Mouse (Mus musculus) Patski (cell line): ENCODE measurements around the gene Ankef1. TPM values are rescaled to one million over a fixed set of nuclear protein-coding genes. Genes with fewer than 3 reads are reported as not detected.
A peak's percentile ranks its signal among the peaks of the same experiment; 100 is the strongest.

Experiments
- ATAC-seq: fragments of 100-300 bp; one replicate; pipeline ENCODE4 v1.8.0; 2021
- CTCF ChIA-PET: fragments of 350-600 bp; sonication (Branson Sonifier 250); formaldehyde crosslinking; loops from one replicate; lab custom pipeline; 2022; ENCODE audit warnings: inconsistent platforms; lab: Charles Lee
- POLR2A ChIA-PET: fragments of 350-600 bp; sonication (Branson Sonifier 250); formaldehyde crosslinking; loops from one replicate; lab custom pipeline; 2022; ENCODE audit warnings: antibody characterized with exemption, inconsistent platforms; lab: Charles Lee
- DNase-seq: peaks from one replicate; pipeline ENCODE4 v3.0.0-alpha.2; 2011; ENCODE audit warnings: low read depth, low spot score
- H3K27me3 ChIP-seq: fragments of 371-371 bp; one replicate; pipeline ENCODE4 v1.5.1; 2021
- CTCF ChIP-seq: fragments of 100-300 bp; IDR thresholded peaks from one replicate; pipeline ENCODE4 v1.5.1; 2021
- in situ Hi-C: fragments of 300-500 bp; cut with MboI; formaldehyde crosslinking; loops from 3 replicates; pipeline ENCODE4 v1.11.1; 2018; ENCODE audit warnings: low pct_unique_long_range_greater_than_20kb, mixed read lengths
- polyA plus RNA-seq: library from polyadenylated mRNA; unstranded; gene quantifications from one replicate; pipeline ENCODE4 v1.2.3, GENCODE M21; 2021

Gene Ankef1
- polyA plus RNA-seq, 1 experiment from 2014 or later = not detected

DNA sequence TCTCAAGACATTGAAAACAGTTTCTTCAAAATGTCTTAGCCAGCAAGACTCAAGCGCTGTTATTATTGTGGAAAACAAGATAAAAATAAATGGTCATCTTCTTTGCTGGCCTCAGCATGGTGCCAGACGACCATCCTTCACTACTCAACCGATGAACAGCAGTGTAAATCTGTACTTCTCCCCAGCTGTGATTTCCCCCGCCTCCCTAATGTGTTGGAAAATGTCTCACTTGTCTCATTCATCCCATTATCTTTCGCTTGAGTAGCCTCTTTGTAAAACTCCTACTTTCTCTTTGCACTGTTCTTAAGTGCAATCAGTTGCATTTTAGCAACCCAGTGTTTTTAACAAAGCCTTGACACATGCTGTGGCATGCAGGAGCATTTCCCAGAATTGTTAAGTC, 9.4 kb downstream of the Ankef1 start:
- ATAC-seq (no peak), DNase-seq (no peak)
- TF ChIP-seq CTCF = no peak
- in situ Hi-C loops = no loop called here
- POLR2A ChIA-PET = no interaction called here
- CTCF ChIA-PET = no interaction called here
- peaks cover 19% of the 10 kb centered on the region for H3K27me3 ChIP-seq

- peaks cover 19% of the 10 kb centered on the region for H3K27me3 ChIP-seq
- no peak for ATAC-seq
- no peak for TF ChIP-seq CTCF
- POLR2A ChIA-PET = no interaction called here
- in situ Hi-C loops = no loop called here
- no peak for DNase-seq
- CTCF ChIA-PET = no interaction called here
These were observed 10.0 kb downstream of the Ankef1 start for GRCm38 (mm10) chr2:136511756-136512155.

DNA sequence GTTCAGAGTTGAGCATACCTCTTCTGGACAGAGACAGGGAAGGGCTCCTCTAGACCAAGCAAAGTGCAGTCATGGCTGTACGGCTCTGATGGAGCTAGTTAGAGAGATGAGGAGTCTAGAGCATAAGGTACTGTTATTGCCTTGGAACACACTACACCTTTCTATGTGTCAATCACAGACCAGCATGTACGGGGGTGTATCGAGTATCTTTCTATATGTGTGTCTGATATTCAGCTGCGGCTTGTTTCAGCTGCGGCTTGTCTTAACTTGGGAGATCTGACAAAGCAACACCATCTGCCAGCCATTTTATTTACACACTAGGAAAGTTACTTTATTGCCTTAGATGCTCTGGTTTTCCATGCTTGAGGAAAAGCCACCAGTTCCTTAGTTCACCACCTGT, 11.1 kb downstream of the Ankef1 start:
- ATAC-seq (no peak), DNase-seq (no peak)
- peaks cover 14% of the 10 kb centered on the region for H3K27me3 ChIP-seq
- POLR2A ChIA-PET = no interaction called here
- no peak for TF ChIP-seq CTCF
- CTCF ChIA-PET = no interaction called here
- in situ Hi-C loops = no loop called here

- no peak for TF ChIP-seq CTCF
- in situ Hi-C loops = no loop called here
- H3K27me3 ChIP-seq = peaks cover 5% of the 10 kb centered on the region
- ChIA-PET POLR2A (no interaction called here), CTCF (no interaction called here)
- ATAC-seq (no peak), DNase-seq (no peak)
These were observed 12.1 kb downstream of the Ankef1 start for GRCm38 (mm10) chr2:136513806-136514205.

GRCm38 (mm10) chr2:136515501-136515900, 13.8 kb downstream of the Ankef1 start:
- no peak for ATAC-seq
- POLR2A ChIA-PET = no interaction called here
- H3K27me3 ChIP-seq = no peaks in the 10 kb centered on the region
- CTCF ChIA-PET = interaction anchor here (1.4 kb wide), 1 partner anchor 12 kb away, joined by 3 read pairs; no protein-coding TSS in a partner anchor
- no peak for DNase-seq
- in situ Hi-C loops = no loop called here
- no peak for TF ChIP-seq CTCF

DNA sequence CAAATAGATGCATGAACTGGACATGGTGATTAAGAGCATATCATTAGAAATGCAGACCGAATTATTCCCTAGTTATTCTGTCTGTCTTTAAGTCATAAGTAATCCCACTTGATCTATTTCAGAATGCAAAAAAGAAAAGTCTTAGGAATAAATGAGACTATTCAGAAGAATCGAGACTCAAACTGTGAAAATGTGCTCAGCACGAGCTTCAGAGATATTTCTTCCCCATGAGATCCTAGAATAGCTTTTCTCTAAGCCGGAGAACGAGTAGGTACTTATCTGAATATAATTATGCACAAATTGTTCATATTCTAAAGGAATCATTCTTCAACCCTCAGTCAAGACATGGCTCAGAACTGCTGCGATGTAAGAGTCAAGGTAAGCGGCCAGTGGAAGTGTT, 27.2 kb downstream of the Ankef1 start:
- ChIA-PET POLR2A (no interaction called here), CTCF (no interaction called here)
- no peak for TF ChIP-seq CTCF
- peaks cover 13% of the 10 kb centered on the region for H3K27me3 ChIP-seq
- DNase-seq = no peak
- in situ Hi-C loops = no loop called here
- no peak for ATAC-seq

GRCm38 (mm10) chr2:136532033-136532432, 30.3 kb downstream of the Ankef1 start:
- DNase-seq = no peak
- peaks cover 13% of the 10 kb centered on the region for H3K27me3 ChIP-seq
- POLR2A ChIA-PET = no interaction called here
- CTCF ChIA-PET = no interaction called here
- TF ChIP-seq CTCF = no peak
- in situ Hi-C loops = no loop called here
- peak; percentile 80 for ATAC-seq

DNA sequence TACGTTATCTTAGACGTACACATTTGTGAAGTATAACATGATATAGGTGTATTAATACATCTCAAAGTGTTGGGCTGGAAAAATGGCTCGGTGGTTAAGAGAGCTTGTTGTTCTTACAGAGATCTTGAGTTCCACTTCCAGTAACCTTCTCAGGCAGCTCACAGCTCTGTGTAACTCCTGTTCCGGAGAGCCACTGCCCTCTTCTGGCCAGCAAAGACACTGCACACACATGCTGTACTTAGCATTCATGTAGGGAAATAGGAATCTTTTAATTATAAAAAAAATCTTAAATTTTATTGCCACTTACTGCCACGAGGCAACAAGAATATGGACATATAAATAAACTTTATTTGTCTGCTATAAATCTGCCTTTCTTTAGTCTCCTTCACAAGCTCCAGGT, 56.3 kb downstream of the Ankef1 start:
- CTCF ChIA-PET = interaction anchor here (1.4 kb wide), 1 partner anchor 72 kb away, joined by 4 read pairs; no protein-coding TSS in a partner anchor
- DNase-seq (no peak), ATAC-seq (no peak)
- H3K27me3 ChIP-seq = peaks cover 3% of the 10 kb centered on the region
- TF ChIP-seq CTCF = peak; percentile 51
- POLR2A ChIA-PET = no interaction called here
- in situ Hi-C loops = no loop called here

DNA sequence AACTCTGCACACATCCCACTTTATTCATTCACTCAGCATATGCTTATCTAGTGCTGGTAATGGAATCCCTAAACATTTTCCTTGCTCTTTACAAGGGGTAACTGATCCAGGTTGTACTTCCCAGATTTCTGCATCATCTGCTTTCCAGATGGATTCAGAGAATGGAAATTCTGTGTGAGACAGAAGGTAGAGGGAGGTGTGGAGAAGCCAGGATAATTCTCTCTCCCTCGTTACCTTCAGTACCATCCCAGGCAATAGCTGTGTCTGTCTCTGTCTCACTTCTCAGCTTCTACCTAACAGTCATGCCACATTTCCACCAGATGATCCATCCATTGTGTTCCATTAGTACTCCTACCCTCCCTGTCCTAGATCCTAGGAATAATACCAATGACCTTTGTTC, 60.6 kb downstream of the Ankef1 start:
- ATAC-seq (no peak), DNase-seq (no peak)
- POLR2A ChIA-PET = no interaction called here
- no peak for TF ChIP-seq CTCF
- H3K27me3 ChIP-seq = no peaks in the 10 kb centered on the region
- in situ Hi-C loops = no loop called here
- CTCF ChIA-PET = no interaction called here

DNA sequence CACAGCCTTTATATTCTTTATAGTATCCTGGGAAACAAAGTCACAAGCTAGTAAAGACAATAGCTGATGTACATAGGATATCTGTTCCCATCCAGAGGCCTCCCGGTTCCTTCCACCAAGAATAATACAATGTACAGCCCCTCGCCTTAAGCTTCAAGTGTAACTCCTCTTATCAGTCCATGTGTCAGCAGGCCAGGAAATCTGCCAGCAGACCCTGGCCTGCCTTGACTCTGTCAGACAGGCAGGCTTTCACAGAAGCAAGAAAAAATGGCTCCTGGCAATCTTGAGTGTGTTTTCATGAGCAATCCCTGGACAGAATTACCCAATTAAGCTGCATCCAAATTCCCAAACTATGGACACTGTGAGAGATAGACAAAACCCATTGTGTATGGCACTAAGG, 69.1 kb downstream of the Ankef1 start:
- no peak for DNase-seq
- in situ Hi-C loops = no loop called here
- no peak for TF ChIP-seq CTCF
- H3K27me3 ChIP-seq = peaks cover 4% of the 10 kb centered on the region
- POLR2A ChIA-PET = no interaction called here
- ATAC-seq = no peak
- CTCF ChIA-PET = no interaction called here

DNA sequence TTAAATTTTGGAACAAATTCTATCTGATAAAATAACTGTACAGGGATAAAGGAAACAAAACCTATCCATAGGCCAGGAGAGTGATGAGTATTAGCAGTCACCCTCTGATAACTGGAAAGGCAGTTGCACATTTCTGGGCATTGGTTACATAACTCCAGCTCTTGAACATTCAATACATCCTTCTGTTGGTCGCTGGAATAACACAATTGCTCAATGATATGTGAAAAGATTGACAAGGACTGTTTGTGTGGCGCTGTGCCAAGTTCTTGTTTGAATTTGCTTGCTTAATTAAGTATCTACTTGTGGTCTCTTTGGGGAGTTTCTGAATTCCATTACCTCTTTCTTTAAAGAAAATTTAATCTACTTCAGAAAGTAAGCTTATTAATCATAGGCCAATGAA, 81.1 kb downstream of the Ankef1 start:
- H3K27me3 ChIP-seq = peaks cover 4% of the 10 kb centered on the region
- in situ Hi-C loops = no loop called here
- CTCF ChIA-PET = no interaction called here
- no peak for ATAC-seq
- POLR2A ChIA-PET = no interaction called here
- DNase-seq = no peak
- TF ChIP-seq CTCF = no peak

DNA sequence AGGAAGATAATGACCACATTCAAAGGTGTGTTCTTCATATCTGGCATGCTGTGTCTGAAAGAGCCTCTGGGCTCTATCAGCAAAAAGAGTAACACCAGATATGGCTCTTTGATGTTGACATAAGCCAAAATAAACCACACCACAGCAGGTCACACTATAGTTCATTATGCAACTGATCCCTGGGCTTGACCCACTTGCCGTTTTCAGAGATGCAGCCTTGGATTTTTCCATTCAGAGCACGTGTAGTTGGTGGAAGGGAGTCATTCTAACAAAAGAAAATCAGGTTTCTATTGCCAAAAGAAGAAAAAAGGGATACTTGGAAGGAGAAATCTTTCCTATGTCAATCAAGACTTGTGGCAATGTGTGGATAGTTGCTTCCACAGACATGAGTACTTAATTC, 87.1 kb downstream of the Ankef1 start:
- peaks cover 20% of the 10 kb centered on the region for H3K27me3 ChIP-seq
- DNase-seq = no peak
- in situ Hi-C loops = no loop called here
- POLR2A ChIA-PET = interaction anchor here (0.7 kb wide), 1 partner anchor 1188 kb away, joined by 3 read pairs; no protein-coding TSS in a partner anchor
- CTCF ChIA-PET = no interaction called here
- TF ChIP-seq CTCF = no peak
- no peak for ATAC-seq
